Mouse (Mus musculus): ENCODE measurements around the gene March6.

DNA sequence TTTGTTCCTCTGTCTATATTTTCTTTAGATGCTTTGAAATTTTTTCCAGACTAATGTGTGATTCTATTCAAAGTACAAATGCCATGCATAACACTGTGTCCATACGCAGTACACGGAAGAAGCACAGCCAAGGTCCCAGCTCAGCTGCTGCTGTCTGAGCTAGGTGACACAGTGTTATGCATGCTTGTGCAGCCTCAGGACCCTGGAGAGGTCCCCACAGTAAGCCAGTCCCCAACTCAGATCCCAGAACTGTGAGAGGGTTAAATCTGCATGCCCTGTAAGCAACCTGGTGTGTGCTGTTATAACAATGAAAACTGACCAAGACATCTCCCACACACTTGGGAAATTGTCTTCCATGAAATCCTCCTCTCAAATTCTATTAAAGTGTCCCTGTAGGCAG, 100.8 kb downstream of the March6 start:
- no peak for TF ChIP-seq CTCF (IDR thresholded peaks at IDR 0.05; ENCODE audit: borderline replicate concordance, control insufficient read depth, extremely low read depth, insufficient read depth, low read length, poor library complexity)
- no peak for TF ChIP-seq POLR2A (IDR thresholded peaks at IDR 0.05; ENCODE audit: control insufficient read depth, extremely low read depth, insufficient read depth, low read length, poor library complexity)
